Mouse (Mus musculus): ENCODE measurements around the gene Ehmt2.
"Not testable (repeated sequence)": the region's sequence is repeated elsewhere in the genome, so short reads cannot be mapped to it uniquely, and the experiment has no call there.

DNA sequence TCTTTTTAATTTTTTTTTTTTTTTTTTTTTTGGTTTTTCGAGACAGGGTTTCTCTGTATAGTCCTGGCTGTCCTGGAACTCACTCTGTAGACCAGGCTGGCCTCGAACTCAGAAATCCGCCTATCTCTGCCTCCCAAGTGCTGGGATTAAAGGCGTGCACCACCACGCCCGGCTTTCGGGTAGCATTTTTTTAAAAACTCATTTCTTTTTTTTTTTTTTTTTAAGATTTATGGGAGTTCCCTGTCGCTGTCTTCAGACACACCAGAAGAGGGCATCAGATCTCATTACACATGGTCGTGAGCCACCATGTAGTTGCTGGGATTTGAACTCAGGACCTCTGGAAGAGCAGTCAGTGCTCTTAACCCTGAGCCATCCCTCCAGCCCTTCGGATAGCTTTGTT lies 3.7 kb downstream of the Ehmt2 start:
- TF ChIP-seq CTCF (IDR thresholded peaks at IDR 0.05; ENCODE audit: borderline replicate concordance, control insufficient read depth, extremely low read depth, insufficient read depth, low read length, poor library complexity); POLR2A (IDR thresholded peaks at IDR 0.05; ENCODE audit: control insufficient read depth, extremely low read depth, insufficient read depth, low read length, poor library complexity): not testable (repeated sequence)
